Mouse (Mus musculus): ENCODE measurements around the gene Kcnq2.

Kcnq2 gene

GRCm38 (mm10) chr2:181147546-181148317, 12.6 kb upstream of the Kcnq2 start:
- DNase-seq (ENCODE audit: low spot score in 2 of 2): peak in 1 of 2 experiments; percentile 46

GRCm38 (mm10) chr2:181146976-181147545, 12.0 kb upstream of the Kcnq2 start:
- no peak for DNase-seq (ENCODE audit: low spot score in 2 of 2)

DNA sequence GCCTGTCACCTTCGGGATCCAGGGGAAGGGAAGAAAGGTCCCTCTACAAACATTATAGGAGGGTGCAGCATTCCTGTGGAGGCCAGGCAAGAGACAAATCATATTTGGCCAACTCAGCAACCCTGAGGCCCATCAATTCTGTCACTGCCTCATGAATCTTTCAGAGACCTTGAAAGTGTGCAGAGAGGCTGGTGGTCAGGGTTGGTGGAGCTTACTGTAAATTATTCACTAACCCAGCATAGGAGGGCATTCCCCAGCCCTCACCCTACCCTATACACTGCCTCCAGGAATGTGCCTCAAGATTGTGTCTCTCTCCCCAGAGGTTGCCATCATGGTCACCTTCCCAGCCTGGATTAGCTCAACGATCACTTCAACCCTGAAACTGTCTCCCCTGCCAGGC, 9.6 kb upstream of the Kcnq2 start:
- DNase-seq (ENCODE audit: low spot score in 2 of 2): no peak

- DNase-seq (ENCODE audit: low spot score in 2 of 2): no peak
Observed at GRCm38 (mm10) chr2:181143509-181144276, 8.6 kb upstream of the Kcnq2 start.

GRCm38 (mm10) chr2:181142703-181143135, 7.6 kb upstream of the Kcnq2 start:
- DNase-seq (ENCODE audit: low spot score in 2 of 2): no peak

GRCm38 (mm10) chr2:181139641-181140193, 4.6 kb upstream of the Kcnq2 start:
- no peak for DNase-seq (ENCODE audit: low spot score in 2 of 2)

DNA sequence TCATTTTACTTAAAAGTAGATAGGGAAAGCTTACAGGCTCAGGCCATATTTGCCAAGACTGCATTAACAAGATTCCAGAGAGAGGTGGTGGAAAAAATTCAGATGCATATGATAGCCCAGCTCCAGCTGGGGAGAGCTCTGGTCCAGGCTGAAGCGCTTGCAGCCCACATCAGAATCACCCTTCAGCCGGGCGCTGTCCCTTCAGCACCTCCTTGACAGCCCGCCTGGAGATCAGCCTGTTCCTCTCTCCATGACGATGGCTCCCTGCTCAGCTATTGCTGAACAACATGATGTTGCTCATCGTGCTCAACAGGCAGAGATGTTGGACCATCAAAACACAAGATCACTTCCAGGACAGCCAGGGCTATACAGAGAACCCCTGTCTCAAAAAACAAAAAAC, 1.8 kb upstream of the Kcnq2 start:
- no peak for DNase-seq (ENCODE audit: low spot score in 2 of 2)

GRCm38 (mm10) chr2:181135446-181135818, 332 bp upstream of the Kcnq2 start:
- no peak for DNase-seq (ENCODE audit: low spot score in 2 of 2)

GRCm38 (mm10) chr2:181133837-181134590, 1.1 kb downstream of the Kcnq2 start:
- DNase-seq (ENCODE audit: low spot score in 2 of 2): peak in 1 of 2 experiments; percentile 16

DNA sequence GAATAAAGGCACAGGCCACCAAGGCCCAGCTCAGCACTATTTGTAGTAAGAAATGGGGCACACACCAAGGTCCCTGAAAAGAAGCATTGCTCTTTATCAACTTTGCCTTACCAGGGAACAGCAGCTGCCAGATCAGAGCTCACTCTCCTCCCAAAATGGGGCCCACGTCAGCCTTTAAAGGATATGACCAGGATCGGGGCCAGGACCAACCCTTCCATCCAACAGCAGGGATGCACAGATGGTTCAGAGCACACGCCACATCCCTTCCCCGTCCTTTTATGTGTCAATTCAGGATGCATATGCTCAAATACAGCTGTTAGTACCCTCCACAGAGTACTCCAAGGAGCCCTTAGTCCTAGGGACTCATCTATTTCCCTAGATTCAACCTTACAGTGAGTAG, 4.9 kb downstream of the Kcnq2 start:
- no peak for DNase-seq (ENCODE audit: low spot score in 2 of 2)

DNA sequence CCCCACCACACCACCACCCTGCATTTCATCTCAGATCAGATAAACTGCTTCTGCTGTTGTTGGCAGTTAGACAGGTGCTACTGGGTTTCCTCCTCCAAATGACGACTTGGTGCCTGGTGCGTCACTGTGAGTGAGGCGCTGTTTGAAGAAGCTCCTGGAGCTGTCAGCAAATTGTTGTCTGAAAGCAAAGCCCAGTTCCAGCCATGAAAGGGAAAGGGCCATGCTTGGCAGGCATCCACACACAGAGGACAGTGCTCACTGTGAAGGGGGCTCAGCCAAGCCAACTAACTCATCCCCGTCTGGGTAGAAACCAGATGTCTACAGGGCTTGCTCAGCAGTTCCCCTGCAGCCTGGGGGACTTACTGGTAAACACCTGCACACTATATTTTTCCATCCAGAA, 6.1 kb downstream of the Kcnq2 start:
- peak in 1 of 2 experiments; percentile 39 for DNase-seq (ENCODE audit: low spot score in 2 of 2)

- DNase-seq (ENCODE audit: low spot score in 2 of 2): no peak
Observed at GRCm38 (mm10) chr2:181127786-181128185, 7.3 kb downstream of the Kcnq2 start.

GRCm38 (mm10) chr2:181125726-181126455, 9.2 kb downstream of the Kcnq2 start:
- DNase-seq (ENCODE audit: low spot score in 2 of 2): no peak

GRCm38 (mm10) chr2:181122642-181123041, 12.5 kb downstream of the Kcnq2 start:
- DNase-seq (ENCODE audit: low spot score in 2 of 2): no peak

DNA sequence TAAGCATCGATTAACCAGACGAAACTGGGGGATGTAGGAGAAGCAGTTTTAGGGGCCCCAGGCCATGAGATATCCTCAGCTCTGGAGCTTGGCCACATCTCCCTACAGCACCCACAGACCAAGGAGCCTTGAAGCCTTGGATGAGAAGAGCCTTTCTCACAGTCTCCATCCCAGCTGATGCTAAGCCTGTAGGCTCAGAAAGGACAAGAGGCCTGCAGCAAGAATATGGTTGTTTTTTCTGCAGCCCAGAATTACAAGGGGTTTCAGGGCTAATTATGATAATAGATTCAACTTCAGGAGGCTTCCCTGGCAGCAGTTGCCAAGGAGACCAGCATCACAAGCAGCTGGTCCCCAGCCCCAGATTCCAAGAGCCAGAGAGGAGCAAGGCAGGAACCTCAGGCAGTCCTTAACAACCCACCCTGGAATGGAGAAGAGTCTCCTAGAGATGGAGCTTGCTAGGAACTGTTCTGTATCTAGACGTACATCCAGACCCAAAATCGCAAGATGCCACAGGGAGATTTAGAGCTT, 14.1 kb downstream of the Kcnq2 start:
- DNase-seq (ENCODE audit: low spot score in 2 of 2): no peak

- no peak for DNase-seq (ENCODE audit: low spot score in 2 of 2)
Observed at GRCm38 (mm10) chr2:181119952-181120351, 15.1 kb downstream of the Kcnq2 start.

DNA sequence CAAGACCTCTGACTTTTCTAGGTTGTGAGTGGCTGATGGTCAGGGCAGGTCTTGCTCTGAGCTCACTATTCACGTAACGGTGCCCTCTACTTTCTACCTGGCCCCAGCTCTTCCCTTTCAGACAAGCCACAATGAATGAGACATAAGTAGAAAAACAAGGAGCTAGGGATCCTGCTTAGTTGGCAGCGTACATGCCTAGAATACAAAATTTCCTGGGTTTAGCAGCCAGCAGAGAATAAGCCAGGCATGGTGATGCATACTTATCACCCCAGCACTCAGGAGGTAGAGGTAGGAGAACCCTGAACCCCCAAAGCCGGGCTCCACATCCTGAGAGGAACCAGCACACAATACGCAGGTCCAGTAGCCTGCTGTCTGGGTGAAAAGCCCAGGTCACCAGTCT, 18.7 kb downstream of the Kcnq2 start:
- DNase-seq (ENCODE audit: low spot score in 2 of 2): no peak

- DNase-seq (ENCODE audit: low spot score in 2 of 2): no peak
Observed at GRCm38 (mm10) chr2:181115367-181115766, 19.7 kb downstream of the Kcnq2 start.

DNA sequence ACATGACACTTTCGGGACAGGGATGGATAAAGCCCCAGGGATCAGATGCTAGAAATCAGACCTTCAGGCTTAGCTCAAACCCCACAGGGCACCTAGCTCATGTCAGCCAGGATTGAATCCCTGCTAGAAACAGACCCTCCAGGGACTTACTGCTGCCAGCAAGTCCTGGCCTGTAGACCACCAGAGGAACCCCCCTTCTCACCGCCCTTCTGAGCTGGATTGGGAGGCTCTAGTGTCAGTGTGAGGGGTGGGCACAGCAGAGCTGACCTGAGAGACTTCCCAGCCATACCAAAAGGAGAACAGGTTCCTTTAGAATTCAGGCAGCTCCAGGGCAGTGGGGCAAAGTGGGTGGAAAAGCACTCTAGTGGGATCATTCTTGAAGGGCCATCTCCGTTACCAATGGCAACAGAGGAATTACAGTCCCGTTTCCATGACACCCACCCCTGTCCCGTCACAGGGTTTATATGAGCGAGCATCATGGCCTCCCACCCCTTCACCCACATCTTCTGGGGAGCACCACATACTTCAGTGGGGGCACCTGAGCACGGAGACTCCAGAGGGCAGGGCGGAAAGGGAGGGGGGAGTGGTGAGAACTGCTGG, 21.2 kb downstream of the Kcnq2 start:
- DNase-seq (ENCODE audit: low spot score in 2 of 2): no peak

DNA sequence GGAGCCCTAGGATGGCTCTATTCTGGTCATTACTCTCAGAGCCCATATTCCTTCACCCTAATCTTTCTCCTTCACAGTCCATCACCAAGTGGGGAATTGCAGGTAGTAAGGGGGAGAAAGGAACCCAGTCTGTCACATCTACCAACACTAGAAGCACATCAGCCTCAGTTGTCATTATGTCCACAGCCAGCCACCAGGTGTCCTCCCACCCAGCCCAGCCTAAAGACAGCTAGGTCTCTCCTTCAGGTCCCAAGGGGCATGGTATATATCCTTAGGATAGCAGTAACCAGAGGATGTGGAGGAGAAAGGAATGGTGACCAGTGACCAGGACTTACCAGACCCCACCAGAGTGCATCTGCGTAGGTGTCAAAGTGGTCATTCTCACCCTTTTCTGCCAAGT, 23.4 kb downstream of the Kcnq2 start:
- no peak for DNase-seq (ENCODE audit: low spot score in 2 of 2)

All from cerebellum, postnatal 4 days (tissue).